Mouse (Mus musculus) right cerebral cortex, postnatal 25 days (tissue): ENCODE results near the gene Rps27a.
"Not testable (repeated sequence)": the region's sequence is repeated elsewhere in the genome, so short reads cannot be mapped to it uniquely, and the experiment has no call there.

ENCODE experiments used
- DNase-seq: peaks from one replicate; pipeline ENCODE4 v3.0.0; 2022

Rps27a gene

GRCm38 (mm10) chr11:29547752-29548503 lies at the start of gene Rps27a, which contains the start of gene Clhc1:
Gene Rps27a (minus strand): TSS chr11:29548109.
Gene Clhc1 (plus strand): TSS chr11:29547950.
- DNase-seq = peak; percentile 93

- no peak for DNase-seq
These were observed 49.2 kb upstream of the Rps27a start for GRCm38 (mm10) chr11:29597159-29597558.

GRCm38 (mm10) chr11:29595217-29595616 lies 47.3 kb upstream of the Rps27a start:
- no peak for DNase-seq

GRCm38 (mm10) chr11:29579610-29580009 lies 31.7 kb upstream of the Rps27a start:
- DNase-seq = no peak

- no peak for DNase-seq
These were observed 24.7 kb upstream of the Rps27a start for GRCm38 (mm10) chr11:29572656-29573055.

- DNase-seq = no peak
These were observed 23.6 kb upstream of the Rps27a start for GRCm38 (mm10) chr11:29571536-29571935.

- no peak for DNase-seq
These were observed 15.5 kb upstream of the Rps27a start for GRCm38 (mm10) chr11:29563406-29563805.

- no peak for DNase-seq
These were observed 13.1 kb upstream of the Rps27a start for GRCm38 (mm10) chr11:29560990-29561389.

- no peak for DNase-seq
These were observed 12.5 kb upstream of the Rps27a start for GRCm38 (mm10) chr11:29560452-29560851.

GRCm38 (mm10) chr11:29549425-29549778 lies 1.5 kb upstream of the Rps27a start:
- DNase-seq = no peak

GRCm38 (mm10) chr11:29548504-29549424 lies 855 bp upstream of the Rps27a start:
- DNase-seq = no peak

- DNase-seq = no peak
These were observed 609 bp downstream of the Rps27a start for GRCm38 (mm10) chr11:29547249-29547751.

- no peak for DNase-seq
These were observed 1.1 kb downstream of the Rps27a start for GRCm38 (mm10) chr11:29546762-29547161.

GRCm38 (mm10) chr11:29546297-29546696 lies 1.6 kb downstream of the Rps27a start:
- not testable (repeated sequence) for DNase-seq

- DNase-seq = not testable (repeated sequence)
These were observed 2.7 kb downstream of the Rps27a start for GRCm38 (mm10) chr11:29545150-29545752.

GRCm38 (mm10) chr11:29544225-29544945 lies 3.5 kb downstream of the Rps27a start:
- DNase-seq = no peak

- DNase-seq = no peak
These were observed 9.7 kb downstream of the Rps27a start for GRCm38 (mm10) chr11:29538201-29538600.

GRCm38 (mm10) chr11:29525988-29526794 lies 21.7 kb downstream of the Rps27a start, which contains the start of gene Mtif2:
Gene Mtif2 (plus strand): TSS chr11:29526408.
- peak; percentile 82 for DNase-seq

GRCm38 (mm10) chr11:29514682-29515412 lies 33.1 kb downstream of the Rps27a start, which contains the start of gene Prorsd1:
Gene Prorsd1 (minus strand): TSS chr11:29515033.
- peak; percentile 66 for DNase-seq

GRCm38 (mm10) chr11:29514325-29514681 lies 33.6 kb downstream of the Rps27a start:
- no peak for DNase-seq
